Mouse (Mus musculus) limb, embryonic 12.5 days (tissue): Measurements from ENCODE around the gene Wdfy3. TPM values are rescaled to one million over a fixed set of nuclear protein-coding genes. Genes with fewer than 3 reads are reported as not detected.

Source experiments
- ATAC-seq: fragments of 200-750 bp; cut with Nextera tagmentation; 2 replicates; pipeline ENCODE4 v1.8.0; 2017; ENCODE audit warnings: low read depth, moderate TSS enrichment; ENCODE audit not compliant: insufficient number of reproducible peaks, insufficient read depth, low FRiP score, low TSS enrichment
- H3K27ac ChIP-seq: fragments of 300-500 bp; sonication (generic); 2 replicates; pipeline ENCODE4 v1.5.1; 2016; ENCODE audit warnings: mild to moderate bottlenecking, moderate library complexity
- H3K27me3 ChIP-seq: fragments of 300-500 bp; sonication (generic); 2 replicates; pipeline ENCODE4 v1.6.1; 2016; ENCODE audit warnings: mild to moderate bottlenecking, moderate library complexity
- H3K36me3 ChIP-seq: fragments of 300-500 bp; sonication (generic); 2 replicates; pipeline ENCODE4 v1.6.1; 2016; ENCODE audit warnings: mild to moderate bottlenecking, moderate library complexity
- H3K4me1 ChIP-seq: fragments of 300-500 bp; sonication (generic); replicated peaks from 2 replicates; pipeline ENCODE4 v1.6.1; 2016
- H3K4me2 ChIP-seq: fragments of 300-500 bp; sonication (generic); 2 replicates; pipeline ENCODE4 v1.6.1; 2016; ENCODE audit warnings: mild to moderate bottlenecking, moderate library complexity
- H3K4me3 ChIP-seq: fragments of 300-500 bp; sonication (generic); replicated peaks from 2 replicates; pipeline ENCODE4 v1.5.1; 2016; ENCODE audit warnings: mild to moderate bottlenecking
- H3K9ac ChIP-seq: fragments of 300-500 bp; sonication (generic); replicated peaks from 2 replicates; pipeline ENCODE4 v1.6.1; 2016; ENCODE audit warnings: mild to moderate bottlenecking, moderate library complexity
- H3K9me3 ChIP-seq: fragments of 300-500 bp; sonication (generic); 2 replicates; pipeline ENCODE4 v1.6.1; 2016; ENCODE audit warnings: mild to moderate bottlenecking, moderate library complexity
- WGBS: fragments of 180-500 bp; shearing (Covaris S2); methylation state at CpG from one replicate; pipeline ENCODE4 v1.1.7; 2016; 5-methylcytosine and 5-hydroxymethylcytosine counted together
- polyA plus RNA-seq: library from polyadenylated mRNA; unstranded; fragments of >200 nt; fragmentation: Nextera tagmentation; extraction: Ambion mirVana; gene quantifications from 2 replicates; pipeline ENCODE4 v1.2.1, GENCODE M21; 2016

Gene Wdfy3
- polyA plus RNA-seq, 1 experiment from 2014 or later: 20.5 TPM

- H3K27ac ChIP-seq: no peak overlapping the region
- no peak overlapping the region for H3K4me2 ChIP-seq
- no peaks in the 10 kb centered on the region for H3K9me3 ChIP-seq
- H3K36me3 ChIP-seq: peaks cover 93% of the 10 kb centered on the region
- no peaks in the 10 kb centered on the region for H3K27me3 ChIP-seq
- no peak overlapping the region for H3K9ac ChIP-seq
- no peaks in the 10 kb centered on the region for H3K4me1 ChIP-seq
- H3K4me3 ChIP-seq: no peak overlapping the region
- no peak for ATAC-seq
- WGBS: 96% methylated on average over 4 of the region's 4 CpGs
Measured at GRCm38 (mm10) chr5:101879914-101880313, 189.8 kb downstream of the Wdfy3 start.

- Histone ChIP-seq H3K27ac (no peak overlapping the region), H3K9me3 (no peaks in the 10 kb centered on the region), H3K27me3 (no peaks in the 10 kb centered on the region), H3K36me3 (peaks cover 93% of the 10 kb centered on the region), H3K9ac (no peak overlapping the region), H3K4me1 (no peaks in the 10 kb centered on the region), H3K4me3 (no peak overlapping the region), H3K4me2 (no peak overlapping the region)
- ATAC-seq: no peak
- WGBS: 85% methylated on average over 9 of the region's 9 CpGs
Measured at GRCm38 (mm10) chr5:101878403-101878802, 191.3 kb downstream of the Wdfy3 start.

DNA sequence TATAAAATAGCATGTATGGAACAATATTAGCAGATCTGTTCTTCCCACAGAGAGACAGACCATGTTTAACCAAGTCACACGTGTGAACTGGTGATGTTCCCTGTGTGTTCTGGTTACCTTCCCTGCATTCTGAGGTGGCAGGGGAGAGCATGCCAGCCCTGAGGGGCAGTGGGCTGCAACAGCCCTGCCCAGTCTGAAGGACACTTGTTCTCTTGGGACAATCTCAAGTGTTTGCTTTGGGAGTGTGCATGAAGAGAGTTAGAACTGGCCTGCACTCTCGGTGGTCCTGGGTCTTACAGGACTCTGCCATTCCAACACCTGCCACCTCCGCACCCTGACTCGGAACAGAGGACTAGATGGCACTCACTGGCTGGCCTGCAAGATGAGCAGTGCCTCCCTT lies 193.5 kb downstream of the Wdfy3 start:
- ATAC-seq: no peak
- no peak overlapping the region for H3K4me2 ChIP-seq
- no peaks in the 10 kb centered on the region for H3K9me3 ChIP-seq
- H3K4me1 ChIP-seq: no peaks in the 10 kb centered on the region
- H3K27ac ChIP-seq: no peak overlapping the region
- WGBS: 92% methylated on average over 4 of the region's 4 CpGs
- H3K27me3 ChIP-seq: no peaks in the 10 kb centered on the region
- no peak overlapping the region for H3K9ac ChIP-seq
- peaks cover 95% of the 10 kb centered on the region for H3K36me3 ChIP-seq
- no peak overlapping the region for H3K4me3 ChIP-seq

DNA sequence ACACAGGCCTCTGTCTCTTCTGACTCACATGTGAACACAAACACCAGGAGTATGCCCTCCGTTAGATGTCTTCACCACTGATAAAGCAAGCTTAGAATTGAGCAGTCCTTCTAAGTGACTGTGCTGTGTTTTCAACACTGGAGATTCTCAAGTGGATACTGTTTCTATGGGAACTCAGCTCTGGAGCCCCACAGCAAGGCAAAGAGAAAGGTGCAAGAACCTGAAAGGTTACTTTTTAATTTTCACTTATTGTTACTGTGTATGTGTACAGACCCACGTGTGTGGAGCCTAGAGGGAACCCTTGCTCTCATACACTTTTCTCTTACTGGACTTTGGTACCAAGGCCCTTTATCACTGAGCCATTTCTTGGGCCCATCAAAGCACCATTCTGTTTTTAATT lies 203.0 kb downstream of the Wdfy3 start:
- H3K9me3 ChIP-seq: no peaks in the 10 kb centered on the region
- H3K27me3 ChIP-seq: no peaks in the 10 kb centered on the region
- H3K4me2 ChIP-seq: no peak overlapping the region
- H3K4me3 ChIP-seq: no peak overlapping the region
- H3K9ac ChIP-seq: no peak overlapping the region
- H3K36me3 ChIP-seq: peaks cover 94% of the 10 kb centered on the region
- 79% methylated on average over 2 of the region's 2 CpGs for WGBS
- H3K4me1 ChIP-seq: no peaks in the 10 kb centered on the region
- no peak for ATAC-seq
- no peak overlapping the region for H3K27ac ChIP-seq

DNA sequence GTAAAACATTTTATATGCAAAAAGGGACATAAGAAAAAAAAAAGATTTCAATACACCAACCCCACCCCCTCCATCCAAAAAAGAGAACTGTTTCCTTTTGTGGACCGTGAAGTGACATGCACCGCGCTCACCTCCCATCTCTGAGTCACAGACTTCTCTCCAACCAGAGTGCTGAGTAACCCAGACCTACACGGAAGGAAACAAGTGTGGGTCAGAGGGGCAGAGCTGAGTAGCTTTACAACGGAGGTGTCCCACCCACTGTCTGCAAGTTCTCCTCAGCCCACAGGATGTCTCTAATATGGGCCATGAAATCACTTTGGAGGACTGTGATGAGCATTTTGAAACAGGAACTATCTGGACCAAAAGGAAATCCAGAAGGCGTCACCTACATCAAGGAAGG lies 205.8 kb downstream of the Wdfy3 start:
- Histone ChIP-seq H3K4me2 (no peak overlapping the region), H3K36me3 (peaks cover 93% of the 10 kb centered on the region), H3K9me3 (no peaks in the 10 kb centered on the region), H3K27ac (no peak overlapping the region), H3K27me3 (no peaks in the 10 kb centered on the region), H3K4me1 (no peaks in the 10 kb centered on the region), H3K4me3 (no peak overlapping the region), H3K9ac (no peak overlapping the region)
- 93% methylated on average over 6 of the region's 6 CpGs for WGBS
- no peak for ATAC-seq

DNA sequence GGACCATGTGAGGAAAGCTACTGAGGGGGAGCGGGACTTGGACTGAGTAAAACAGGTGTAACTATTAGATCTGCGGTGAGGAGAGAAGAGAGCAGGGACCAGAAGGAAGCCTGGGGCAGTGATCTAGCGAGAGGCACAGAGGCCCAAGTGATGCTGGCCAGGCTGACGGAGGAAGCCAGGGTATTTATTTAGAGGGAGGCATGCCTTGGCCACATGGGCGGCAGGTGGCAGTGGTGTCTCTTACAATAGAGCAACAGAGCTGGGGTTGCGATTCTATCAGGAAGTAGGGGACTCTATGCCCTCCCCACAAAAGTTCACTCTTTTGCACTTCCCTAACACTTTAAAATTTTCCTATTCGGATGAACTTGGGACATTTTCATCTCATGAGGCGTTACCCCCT lies 207.1 kb downstream of the Wdfy3 start:
- WGBS: 90% methylated on average over 8 of the region's 8 CpGs
- Histone ChIP-seq H3K9me3 (no peaks in the 10 kb centered on the region), H3K36me3 (peaks cover 93% of the 10 kb centered on the region)

GRCm38 (mm10) chr5:101861786-101862571 lies 207.7 kb downstream of the Wdfy3 start:
- H3K9me3 ChIP-seq: no peaks in the 10 kb centered on the region
- peaks cover 95% of the 10 kb centered on the region for H3K36me3 ChIP-seq
- 91% methylated on average over 18 of the region's 18 CpGs for WGBS
- no peak overlapping the region for H3K4me3 ChIP-seq
- H3K27ac ChIP-seq: no peak overlapping the region
- H3K27me3 ChIP-seq: no peaks in the 10 kb centered on the region
- no peak overlapping the region for H3K9ac ChIP-seq
- H3K4me2 ChIP-seq: no peak overlapping the region
- ATAC-seq: no peak
- H3K4me1 ChIP-seq: no peaks in the 10 kb centered on the region

More for the DNA sequence above, 207.1 kb downstream of the Wdfy3 start:
- Histone ChIP-seq H3K4me1 (no peaks in the 10 kb centered on the region), H3K4me3 (no peak overlapping the region), H3K9ac (no peak overlapping the region), H3K27me3 (no peaks in the 10 kb centered on the region), H3K4me2 (no peak overlapping the region), H3K27ac (no peak overlapping the region)
- no peak for ATAC-seq

- Histone ChIP-seq H3K9ac (no peak overlapping the region), H3K9me3 (no peaks in the 10 kb centered on the region), H3K4me3 (no peak overlapping the region), H3K4me1 (no peaks in the 10 kb centered on the region), H3K4me2 (no peak overlapping the region), H3K36me3 (peaks cover 97% of the 10 kb centered on the region), H3K27ac (no peak overlapping the region), H3K27me3 (no peaks in the 10 kb centered on the region)
- no peak for ATAC-seq
- 89% methylated on average over 10 of the region's 10 CpGs for WGBS
Measured at GRCm38 (mm10) chr5:101858891-101859436, 210.8 kb downstream of the Wdfy3 start.

DNA sequence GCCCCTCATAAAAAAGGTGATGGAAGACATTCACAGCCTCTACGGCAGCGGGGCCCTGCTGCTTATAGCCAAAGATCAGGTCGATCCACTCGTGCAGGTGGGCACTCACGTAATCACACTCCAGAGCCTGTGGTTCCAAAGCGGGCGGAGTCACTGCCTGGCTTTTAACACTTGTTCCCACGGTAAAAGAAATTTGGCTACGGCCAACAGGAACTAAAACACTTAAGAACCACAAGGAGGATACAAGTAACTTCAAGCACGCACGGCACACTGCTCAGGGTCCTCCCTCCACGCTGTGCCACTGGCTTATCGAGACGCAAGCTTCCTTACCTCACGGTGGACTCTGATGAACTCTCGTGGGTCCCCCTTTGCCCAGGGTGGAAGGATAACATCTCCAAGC lies 214.2 kb downstream of the Wdfy3 start:
- Histone ChIP-seq H3K4me1 (no peaks in the 10 kb centered on the region), H3K27ac (no peak overlapping the region; the same call in 1 of the 2 replicates), H3K36me3 (peaks cover 97% of the 10 kb centered on the region), H3K4me3 (no peak overlapping the region), H3K9me3 (no peaks in the 10 kb centered on the region), H3K9ac (no peak overlapping the region), H3K27me3 (no peaks in the 10 kb centered on the region), H3K4me2 (no peak overlapping the region)
- ATAC-seq: no peak
- 90% methylated on average over 16 of the region's 16 CpGs for WGBS

- H3K9ac ChIP-seq: no peak overlapping the region
- no peak overlapping the region for H3K4me2 ChIP-seq
- no peak overlapping the region for H3K27ac ChIP-seq
- ATAC-seq: no peak
- H3K4me1 ChIP-seq: no peaks in the 10 kb centered on the region
- WGBS: 91% methylated on average over 7 of the region's 7 CpGs
- H3K9me3 ChIP-seq: no peaks in the 10 kb centered on the region
- H3K27me3 ChIP-seq: no peaks in the 10 kb centered on the region
- peaks cover 97% of the 10 kb centered on the region for H3K36me3 ChIP-seq
- H3K4me3 ChIP-seq: no peak overlapping the region
Measured at GRCm38 (mm10) chr5:101854667-101855066, 215.1 kb downstream of the Wdfy3 start.

DNA sequence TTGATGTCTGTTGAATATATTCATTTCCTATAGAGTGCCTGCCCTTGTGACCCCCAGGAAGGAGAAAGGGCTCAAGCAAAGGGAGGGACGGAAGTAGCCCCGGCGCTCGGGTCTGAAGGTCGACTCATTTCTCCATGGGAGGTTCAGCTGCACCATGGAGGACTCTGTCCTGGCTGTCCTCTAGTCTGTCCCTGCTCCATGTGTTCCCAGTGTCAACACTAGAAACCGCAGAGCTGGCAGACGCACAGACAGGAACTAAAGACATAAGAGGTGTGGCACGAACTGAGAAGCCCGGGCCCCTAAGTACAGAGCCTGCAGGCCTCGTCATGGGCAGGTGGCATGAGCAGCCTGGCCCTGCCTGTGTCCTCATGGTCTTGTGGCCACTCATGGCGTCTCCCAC lies 215.6 kb downstream of the Wdfy3 start:
- Histone ChIP-seq H3K4me3 (no peak overlapping the region), H3K27me3 (no peaks in the 10 kb centered on the region), H3K9me3 (no peaks in the 10 kb centered on the region), H3K4me2 (no peak overlapping the region), H3K4me1 (no peaks in the 10 kb centered on the region), H3K9ac (no peak overlapping the region), H3K27ac (no peak overlapping the region), H3K36me3 (peaks cover 97% of the 10 kb centered on the region)
- 96% methylated on average over 11 of the region's 11 CpGs for WGBS
- no peak for ATAC-seq
